Comparison of ENCODE assay signal across 19 mouse cellular contexts in the genomic region with DNA sequence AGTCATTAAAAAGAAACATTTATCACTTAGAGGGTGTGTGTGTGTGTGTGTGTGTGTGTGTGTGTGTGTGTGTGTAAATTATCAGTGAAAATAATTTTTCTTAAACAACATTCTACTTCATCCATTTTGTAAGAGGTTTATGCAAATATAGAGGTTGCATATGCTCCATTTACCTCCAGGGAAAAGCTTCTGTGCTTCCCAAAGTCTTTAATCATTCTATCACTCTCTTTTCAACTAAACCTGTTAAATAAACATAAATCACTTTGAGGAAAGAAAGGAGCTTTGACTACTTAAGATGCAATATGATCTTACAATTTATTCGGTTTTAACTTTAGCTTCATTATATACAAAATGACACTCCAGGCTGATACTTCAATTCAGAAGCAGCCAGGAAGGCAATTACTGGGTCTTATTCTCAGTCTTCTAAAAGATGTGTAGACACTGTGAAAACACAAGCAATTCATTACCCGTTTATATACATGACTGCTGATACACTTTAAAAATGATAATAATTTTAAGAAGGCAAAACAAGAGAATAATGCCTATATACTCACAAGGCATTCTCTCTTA.
DNase-seq lines count a peak whose midpoint lies in the region; ATAC-seq and TF ChIP-seq lines count a peak whose summit lies in the region.
"Had no signal": no experiment of that assay in that cellular context is flagged by ENCODE, and none has a peak within 500 bp of the region (broad histone marks: within the 10 kb centered on the region; RNA-seq: fewer than 3 reads in every experiment).

No protein-coding gene starts in this region.

- H3K36me3 ChIP-seq in forebrain, embryonic 16.5 days (ENCODE audit: control insufficient read depth, insufficient read depth) = no peaks in the 10 kb centered on the region
- no peaks in the 10 kb centered on the region for H3K36me3 ChIP-seq in forebrain, embryonic 11.5 days (ENCODE audit: control insufficient read depth, insufficient read depth, low read length)
- no peaks in the 10 kb centered on the region for H3K36me3 ChIP-seq in midbrain, embryonic 13.5 days
- H3K36me3 ChIP-seq in midbrain, embryonic 11.5 days (ENCODE audit: control insufficient read depth, insufficient read depth, low read length) = no peaks in the 10 kb centered on the region
- H3K36me3 ChIP-seq in midbrain, embryonic 15.5 days (replicated peaks) = no peaks in the 10 kb centered on the region
- no peaks in the 10 kb centered on the region for H3K36me3 ChIP-seq in midbrain, postnatal 0 days (ENCODE audit: insufficient read depth, low read length)
- H3K36me3 ChIP-seq in midbrain, embryonic 16.5 days (ENCODE audit: control insufficient read depth, insufficient read depth, low read length) = no peaks in the 10 kb centered on the region
- H3K36me3 ChIP-seq: embryonic facial prominence, embryonic 10.5 days; embryonic facial prominence, embryonic 12.5 days; forebrain, embryonic 12.5 days had no signal

- no peak overlapping the region for H3K4me2 ChIP-seq in forebrain, embryonic 16.5 days (ENCODE audit: low read length)
- no peak overlapping the region for H3K4me2 ChIP-seq in forebrain, embryonic 11.5 days (ENCODE audit: low read depth, low read length, severe bottlenecking)
- no peak overlapping the region for H3K4me2 ChIP-seq in midbrain, embryonic 13.5 days (replicated peaks)
- H3K4me2 ChIP-seq in midbrain, embryonic 11.5 days = no peak overlapping the region
- H3K4me2 ChIP-seq in midbrain, embryonic 15.5 days = no peak overlapping the region
- H3K4me2 ChIP-seq in midbrain, postnatal 0 days (ENCODE audit: low read depth, low read length, poor library complexity, severe bottlenecking) = no peak overlapping the region
- H3K4me2 ChIP-seq in midbrain, embryonic 16.5 days (ENCODE audit: low read length) = no peak overlapping the region
- H3K4me2 ChIP-seq: embryonic facial prominence, embryonic 12.5 days; forebrain, embryonic 12.5 days had no signal

- H3K9me3 ChIP-seq in forebrain, embryonic 16.5 days (ENCODE audit: control insufficient read depth, low read length) = no peaks in the 10 kb centered on the region
- H3K9me3 ChIP-seq in forebrain, embryonic 11.5 days (ENCODE audit: control insufficient read depth, low read length) = no peaks in the 10 kb centered on the region
- H3K9me3 ChIP-seq in midbrain, embryonic 13.5 days = no peaks in the 10 kb centered on the region
- no peaks in the 10 kb centered on the region for H3K9me3 ChIP-seq in midbrain, embryonic 11.5 days (ENCODE audit: control insufficient read depth, low read length)
- H3K9me3 ChIP-seq in midbrain, embryonic 15.5 days = no peaks in the 10 kb centered on the region
- H3K9me3 ChIP-seq in midbrain, postnatal 0 days (ENCODE audit: low read length) = no peaks in the 10 kb centered on the region
- 0 out of 2 replicates have a peak, but pooled peaks cover 2% of the 10 kb centered on the region for H3K9me3 ChIP-seq in midbrain, embryonic 16.5 days (replicated peaks; ENCODE audit: control insufficient read depth, low read length, poor library complexity, severe bottlenecking)
- H3K9me3 ChIP-seq: embryonic facial prominence, embryonic 10.5 days; embryonic facial prominence, embryonic 12.5 days; forebrain, embryonic 12.5 days had no signal

- H3K27me3 ChIP-seq in forebrain, embryonic 16.5 days (replicated peaks; ENCODE audit: control insufficient read depth, insufficient read depth, low read length) = no peaks in the 10 kb centered on the region
- no peaks in the 10 kb centered on the region for H3K27me3 ChIP-seq in forebrain, embryonic 11.5 days (ENCODE audit: control insufficient read depth, insufficient read depth, low read length)
- H3K27me3 ChIP-seq in midbrain, embryonic 13.5 days = no peaks in the 10 kb centered on the region
- no peaks in the 10 kb centered on the region for H3K27me3 ChIP-seq in midbrain, embryonic 11.5 days (ENCODE audit: control insufficient read depth, insufficient read depth, low read length)
- no peaks in the 10 kb centered on the region for H3K27me3 ChIP-seq in midbrain, embryonic 15.5 days (replicated peaks)
- H3K27me3 ChIP-seq in midbrain, postnatal 0 days (ENCODE audit: insufficient read depth, low read length) = no peaks in the 10 kb centered on the region
- no peaks in the 10 kb centered on the region for H3K27me3 ChIP-seq in midbrain, embryonic 16.5 days (ENCODE audit: control insufficient read depth, insufficient read depth, low read depth, low read length)
- H3K27me3 ChIP-seq: embryonic facial prominence, embryonic 12.5 days; forebrain, embryonic 12.5 days had no signal

- no peak overlapping the region for H3K4me3 ChIP-seq in forebrain, embryonic 16.5 days (replicated peaks; ENCODE audit: low read length)
- H3K4me3 ChIP-seq in forebrain, embryonic 11.5 days (ENCODE audit: low read depth, low read length) = no peak overlapping the region
- no peak overlapping the region for H3K4me3 ChIP-seq in midbrain, embryonic 13.5 days (replicated peaks)
- H3K4me3 ChIP-seq in midbrain, embryonic 11.5 days (ENCODE audit: low read depth, low read length) = no peak overlapping the region
- H3K4me3 ChIP-seq in midbrain, embryonic 15.5 days = no peak overlapping the region
- H3K4me3 ChIP-seq in midbrain, postnatal 0 days (ENCODE audit: low read depth, low read length) = no peak overlapping the region
- H3K4me3 ChIP-seq in midbrain, embryonic 16.5 days (ENCODE audit: low read depth, low read length) = no peak overlapping the region
- H3K4me3 ChIP-seq: embryonic facial prominence, embryonic 10.5 days; embryonic facial prominence, embryonic 12.5 days; forebrain, embryonic 12.5 days had no signal

- no peak for DNase-seq in forebrain, embryonic 11.5 days (ENCODE audit: low spot score)
- DNase-seq in midbrain, embryonic 11.5 days (ENCODE audit: low spot score, missing footprints) = no peak
- no peak for DNase-seq in midbrain, postnatal 0 days (ENCODE audit: low spot score)
- no peak for DNase-seq in heart, adult 8-10 months (ENCODE audit: low spot score)
- DNase-seq: adrenal gland, adult 2 months; adrenal gland, postnatal 10 days; adrenal gland, postnatal 25 days; cerebellum, adult 11-12 months; cerebellum, adult 2 months; cerebellum, adult 9-10 months; cerebellum, postnatal 10 days; cerebellum, postnatal 25 days had no signal

- H3K4me1 ChIP-seq in forebrain, embryonic 16.5 days (replicated peaks; ENCODE audit: control insufficient read depth, insufficient read depth, low read length) = no peaks in the 10 kb centered on the region
- H3K4me1 ChIP-seq in forebrain, embryonic 11.5 days (replicated peaks; ENCODE audit: control insufficient read depth, insufficient read depth, low read length) = no peaks in the 10 kb centered on the region
- no peaks in the 10 kb centered on the region for H3K4me1 ChIP-seq in midbrain, embryonic 13.5 days (replicated peaks)
- H3K4me1 ChIP-seq in midbrain, embryonic 11.5 days (ENCODE audit: control insufficient read depth, insufficient read depth, low read length) = no peaks in the 10 kb centered on the region
- H3K4me1 ChIP-seq in midbrain, embryonic 15.5 days = no peaks in the 10 kb centered on the region
- no peaks in the 10 kb centered on the region for H3K4me1 ChIP-seq in midbrain, postnatal 0 days (ENCODE audit: insufficient read depth, low read length)
- H3K4me1 ChIP-seq in midbrain, embryonic 16.5 days (ENCODE audit: control insufficient read depth, insufficient read depth, low read length) = no peaks in the 10 kb centered on the region
- H3K4me1 ChIP-seq: embryonic facial prominence, embryonic 10.5 days; embryonic facial prominence, embryonic 12.5 days; forebrain, embryonic 12.5 days had no signal

- ATAC-seq in forebrain, embryonic 16.5 days = peak; percentile 59; the same call in 1 of the 2 replicates
- no peak for ATAC-seq in forebrain, embryonic 11.5 days (replicated peaks; ENCODE audit: low FRiP score)
- 0 out of 2 replicates have a peak, but pooled peaks have one; percentile 43 for ATAC-seq in midbrain, embryonic 13.5 days
- ATAC-seq in midbrain, embryonic 11.5 days (ENCODE audit: low FRiP score) = no peak
- peak; percentile 67; the same call in 1 of the 2 replicates for ATAC-seq in midbrain, embryonic 15.5 days (replicated peaks)
- ATAC-seq in midbrain, postnatal 0 days (ENCODE audit: low FRiP score) = no peak
- 0 out of 2 replicates have a peak, but pooled peaks have one; percentile 48 for ATAC-seq in midbrain, embryonic 16.5 days

- H3K9ac ChIP-seq in forebrain, embryonic 16.5 days (replicated peaks; ENCODE audit: low read depth, low read length) = no peak overlapping the region
- H3K9ac ChIP-seq in forebrain, embryonic 11.5 days (ENCODE audit: low read length) = no peak overlapping the region
- H3K9ac ChIP-seq in midbrain, embryonic 13.5 days (replicated peaks) = no peak overlapping the region
- no peak overlapping the region for H3K9ac ChIP-seq in midbrain, embryonic 11.5 days (ENCODE audit: low read length)
- H3K9ac ChIP-seq in midbrain, embryonic 15.5 days = no peak overlapping the region
- no peak overlapping the region for H3K9ac ChIP-seq in midbrain, postnatal 0 days (replicated peaks; ENCODE audit: low read length, poor library complexity, severe bottlenecking)
- H3K9ac ChIP-seq in midbrain, embryonic 16.5 days (ENCODE audit: low read depth, low read length) = no peak overlapping the region
- H3K9ac ChIP-seq: embryonic facial prominence, embryonic 12.5 days; forebrain, embryonic 12.5 days had no signal

- no peak for TF ChIP-seq CTCF in midbrain, postnatal 0 days (IDR thresholded peaks at IDR 0.05)

- no peak overlapping the region for H3K27ac ChIP-seq in forebrain, embryonic 16.5 days (ENCODE audit: low read length)
- no peak overlapping the region for H3K27ac ChIP-seq in forebrain, embryonic 11.5 days (ENCODE audit: low read depth, low read length)
- H3K27ac ChIP-seq in midbrain, embryonic 13.5 days = no peak overlapping the region
- H3K27ac ChIP-seq in midbrain, embryonic 11.5 days (ENCODE audit: low read depth, low read length) = no peak overlapping the region
- no peak overlapping the region for H3K27ac ChIP-seq in midbrain, embryonic 15.5 days
- no peak overlapping the region for H3K27ac ChIP-seq in midbrain, postnatal 0 days (ENCODE audit: low read depth, low read length)
- no peak overlapping the region for H3K27ac ChIP-seq in midbrain, embryonic 16.5 days (ENCODE audit: low read length)
- H3K27ac ChIP-seq: embryonic facial prominence, embryonic 10.5 days; embryonic facial prominence, embryonic 12.5 days; forebrain, embryonic 12.5 days had no signal

- 46% methylated on average over 2 of the region's 2 CpGs for WGBS in forebrain, embryonic 16.5 days
- WGBS in forebrain, embryonic 11.5 days = 86% methylated on average over 2 of the region's 2 CpGs
- WGBS in midbrain, embryonic 13.5 days = 61% methylated on average over 2 of the region's 2 CpGs
- WGBS in midbrain, embryonic 11.5 days = 83% methylated on average over 2 of the region's 2 CpGs
- 53% methylated on average over 2 of the region's 2 CpGs for WGBS in midbrain, embryonic 15.5 days
- WGBS in midbrain, postnatal 0 days = 43% methylated on average over 2 of the region's 2 CpGs
- 51% methylated on average over 2 of the region's 2 CpGs for WGBS in midbrain, embryonic 16.5 days

Comparison
In these comparisons a context has a peak if more than half of its experiments do, and no peak if none do; other contexts are left out.
1. ATAC-seq: peak in forebrain, embryonic 16.5 days (single experiment), midbrain, embryonic 13.5 days (single experiment), midbrain, embryonic 15.5 days (single experiment) and midbrain, embryonic 16.5 days (single experiment); none in forebrain, embryonic 11.5 days (single experiment), midbrain, embryonic 11.5 days (single experiment) and midbrain, postnatal 0 days (single experiment).